Comparison of ENCODE assay signal across 13 mouse cellular contexts in the genomic region with DNA sequence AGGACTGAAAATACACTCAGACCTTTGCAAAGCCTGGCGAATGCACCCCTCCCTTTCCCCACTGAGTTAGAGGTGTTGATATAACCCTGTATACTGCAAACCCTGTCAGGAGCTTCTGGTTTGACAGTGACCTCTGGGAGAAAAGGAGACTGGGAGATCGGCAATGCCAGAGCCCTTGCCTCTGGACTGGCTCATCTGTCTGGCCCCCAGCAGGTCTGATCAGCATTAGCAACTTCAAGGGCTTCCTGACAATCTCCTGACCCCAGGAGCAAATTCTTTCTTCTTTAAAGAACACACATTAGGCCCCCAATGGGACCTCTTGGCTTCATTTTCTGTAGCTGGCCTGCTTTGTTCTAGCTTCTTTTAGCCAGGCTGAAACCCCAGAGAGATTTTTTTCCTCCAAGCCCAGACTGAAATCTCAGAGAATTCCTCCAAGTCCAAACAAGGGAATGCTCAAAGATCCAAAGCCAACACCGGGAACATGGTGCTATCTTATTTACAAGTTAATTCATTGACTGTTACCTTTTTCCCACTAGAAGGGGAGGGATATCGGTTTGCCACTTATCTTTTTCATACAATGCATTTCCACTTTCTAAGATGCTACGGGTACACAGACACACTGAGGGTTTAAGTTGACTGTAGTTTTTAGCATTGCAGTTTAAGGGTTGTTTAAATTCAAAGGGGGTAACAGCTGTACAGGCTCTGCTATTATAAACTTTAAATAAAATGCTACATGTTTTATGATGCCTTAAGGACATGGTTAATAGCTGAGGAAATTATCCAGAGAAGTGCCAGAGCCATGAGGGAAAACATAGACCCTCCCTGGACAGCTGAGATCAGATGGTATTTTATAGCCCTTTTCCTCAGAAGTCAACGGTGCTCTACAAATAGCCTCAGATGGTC.
DNase-seq lines count a peak whose midpoint lies in the region; ATAC-seq and TF ChIP-seq lines count a peak whose summit lies in the region.
"Had no signal": no experiment of that assay in that cellular context is flagged by ENCODE, and none has a peak within 500 bp of the region (broad histone marks: within the 10 kb centered on the region; RNA-seq: fewer than 3 reads in every experiment).

No protein-coding gene starts in this region.

- H3K4me1 ChIP-seq in hindbrain, embryonic 11.5 days (replicated peaks; ENCODE audit: control insufficient read depth, insufficient read depth, low read length): no peaks in the 10 kb centered on the region; the same call in 1 of the 2 replicates
- no peaks in the 10 kb centered on the region for H3K4me1 ChIP-seq in hindbrain, postnatal 0 days (ENCODE audit: insufficient read depth, low read length)
- H3K4me1 ChIP-seq in heart, embryonic 16.5 days (ENCODE audit: control insufficient read depth, insufficient read depth, low read length): peaks cover 22% of the 10 kb centered on the region
- H3K4me1 ChIP-seq in neural tube, embryonic 12.5 days: peaks cover 5% of the 10 kb centered on the region

- peak; percentile 41 for DNase-seq in embryo, embryonic 10 days (ENCODE audit: low spot score)
- DNase-seq in embryo, embryonic 11 days: no peak
- DNase-seq in hindbrain, embryonic 11.5 days (ENCODE audit: low spot score): no peak
- no peak for DNase-seq in hindbrain, postnatal 0 days (ENCODE audit: low spot score)
- DNase-seq in cerebellum, adult 11 months: no peak
- DNase-seq: cerebellum, adult 9-10 months; spleen, adult 18-20 months; thymus, adult 18-20 months had no signal

- 0 out of 2 replicates have a peak, but pooled peaks have one; percentile 10 for ATAC-seq in hindbrain, embryonic 11.5 days (ENCODE audit: low FRiP score)
- ATAC-seq in hindbrain, postnatal 0 days: no peak
- ATAC-seq in heart, embryonic 16.5 days (replicated peaks; ENCODE audit: extremely low read depth, insufficient read depth, low FRiP score): no peak
- peak; percentile 49; the same call in 1 of the 2 replicates for ATAC-seq in neural tube, embryonic 12.5 days (ENCODE audit: low FRiP score, low read depth)
- no peak for ATAC-seq in megakaryocyte progenitor cell, adult 5-6 weeks (replicated peaks; ENCODE audit: poor library complexity)

- H3K36me3 ChIP-seq in hindbrain, embryonic 11.5 days (ENCODE audit: control insufficient read depth, insufficient read depth, low read length): no peaks in the 10 kb centered on the region
- no peaks in the 10 kb centered on the region for H3K36me3 ChIP-seq in hindbrain, postnatal 0 days (ENCODE audit: insufficient read depth, low read length)
- no peaks in the 10 kb centered on the region for H3K36me3 ChIP-seq in heart, embryonic 16.5 days (ENCODE audit: control insufficient read depth, insufficient read depth)
- H3K36me3 ChIP-seq in neural tube, embryonic 12.5 days: no peaks in the 10 kb centered on the region

- no peak overlapping the region for H3K4me2 ChIP-seq in hindbrain, embryonic 11.5 days (replicated peaks; ENCODE audit: low read depth, low read length)
- H3K4me2 ChIP-seq in hindbrain, postnatal 0 days (ENCODE audit: low read depth, low read length): no peak overlapping the region
- no peak overlapping the region for H3K4me2 ChIP-seq in heart, embryonic 16.5 days (ENCODE audit: low read depth, low read length)
- H3K4me2 ChIP-seq in neural tube, embryonic 12.5 days (replicated peaks): no peak overlapping the region

- no peaks in the 10 kb centered on the region for H3K9me3 ChIP-seq in hindbrain, embryonic 11.5 days (ENCODE audit: control insufficient read depth, low read length)
- H3K9me3 ChIP-seq in hindbrain, postnatal 0 days (ENCODE audit: low read length): no peaks in the 10 kb centered on the region
- no peaks in the 10 kb centered on the region for H3K9me3 ChIP-seq in heart, embryonic 16.5 days (replicated peaks; ENCODE audit: control insufficient read depth, low read length)
- no peaks in the 10 kb centered on the region for H3K9me3 ChIP-seq in neural tube, embryonic 12.5 days

- no peak overlapping the region for H3K9ac ChIP-seq in hindbrain, embryonic 11.5 days (ENCODE audit: low read depth, low read length)
- no peak overlapping the region for H3K9ac ChIP-seq in hindbrain, postnatal 0 days (replicated peaks; ENCODE audit: low read length)
- no peak overlapping the region for H3K9ac ChIP-seq in heart, embryonic 16.5 days (ENCODE audit: low read length)
- H3K9ac ChIP-seq in neural tube, embryonic 12.5 days: no peak overlapping the region
- H3K9ac ChIP-seq: liver, embryonic 14.5 days had no signal

- H3K4me3 ChIP-seq in hindbrain, embryonic 11.5 days (ENCODE audit: low read depth, low read length): no peak overlapping the region
- H3K4me3 ChIP-seq in hindbrain, postnatal 0 days (ENCODE audit: low read length): no peak overlapping the region
- no peak overlapping the region for H3K4me3 ChIP-seq in heart, embryonic 16.5 days (ENCODE audit: low read length)
- H3K4me3 ChIP-seq in neural tube, embryonic 12.5 days: no peak overlapping the region

- WGBS in hindbrain, embryonic 11.5 days: 43% methylated on average over 6 of the region's 6 CpGs
- WGBS in hindbrain, postnatal 0 days: 53% methylated on average over 6 of the region's 6 CpGs
- WGBS in heart, embryonic 16.5 days: 30% methylated on average over 6 of the region's 6 CpGs
- WGBS in neural tube, embryonic 12.5 days: 37% methylated on average over 6 of the region's 6 CpGs

- no peaks in the 10 kb centered on the region for H3K27me3 ChIP-seq in hindbrain, embryonic 11.5 days (ENCODE audit: control insufficient read depth, insufficient read depth, low read length)
- no peaks in the 10 kb centered on the region for H3K27me3 ChIP-seq in hindbrain, postnatal 0 days (ENCODE audit: insufficient read depth, low read length)
- no peaks in the 10 kb centered on the region for H3K27me3 ChIP-seq in heart, embryonic 16.5 days (ENCODE audit: control insufficient read depth, insufficient read depth, low read length)
- no peaks in the 10 kb centered on the region for H3K27me3 ChIP-seq in neural tube, embryonic 12.5 days (replicated peaks)

- no peak overlapping the region for H3K27ac ChIP-seq in hindbrain, embryonic 11.5 days (ENCODE audit: low read depth, low read length)
- no peak overlapping the region for H3K27ac ChIP-seq in hindbrain, postnatal 0 days
- H3K27ac ChIP-seq in heart, embryonic 16.5 days (ENCODE audit: low read length): peak overlapping the region; percentile 11; the same call in 1 of the 2 replicates
- no peak overlapping the region for H3K27ac ChIP-seq in neural tube, embryonic 12.5 days
- H3K27ac ChIP-seq: liver, embryonic 14.5 days; macrophage had no signal

- no peak for TF ChIP-seq CTCF in hindbrain, postnatal 0 days (IDR thresholded peaks at IDR 0.05; ENCODE audit: low read depth)

Comparison
In these comparisons a context has a peak if more than half of its experiments do, and no peak if none do; other contexts are left out.
1. ATAC-seq: peak in hindbrain, embryonic 11.5 days (single experiment) and neural tube, embryonic 12.5 days (single experiment); none in hindbrain, postnatal 0 days (single experiment), heart, embryonic 16.5 days (single experiment) and megakaryocyte progenitor cell, adult 5-6 weeks (single experiment).